Mouse (Mus musculus) CH12F3 (cell line): ENCODE results near the gene Tyk2.

Experiments
- in situ Hi-C: fragments of 300-500 bp; cut with MboI; formaldehyde crosslinking; loops from 2 replicates; pipeline ENCODE4 v1.14.3; 2020; ENCODE audit warnings: low sequenced_read_pairs

Tyk2 gene

GRCm38 (mm10) chr9:21131059-21131956 lies at the start of gene Tyk2:
TSS of gene Tyk2 (minus strand) at chr9:21131243.
- in situ Hi-C loops = no loop called here

- in situ Hi-C loops = no loop called here
These were observed 49.8 kb upstream of the Tyk2 start for GRCm38 (mm10) chr9:21180841-21181240.

GRCm38 (mm10) chr9:21180402-21180801 lies 49.4 kb upstream of the Tyk2 start:
- in situ Hi-C loops = no loop called here

- in situ Hi-C loops = no loop called here
These were observed 41.3 kb upstream of the Tyk2 start for GRCm38 (mm10) chr9:21172364-21172763.

GRCm38 (mm10) chr9:21169157-21169556 lies 38.1 kb upstream of the Tyk2 start:
- in situ Hi-C loops = no loop called here

GRCm38 (mm10) chr9:21168161-21169123 lies 37.4 kb upstream of the Tyk2 start:
- in situ Hi-C loops = no loop called here

GRCm38 (mm10) chr9:21167140-21168097 lies 36.4 kb upstream of the Tyk2 start:
- in situ Hi-C loops = no loop called here

GRCm38 (mm10) chr9:21166516-21166915 lies 35.5 kb upstream of the Tyk2 start:
- in situ Hi-C loops = no loop called here

GRCm38 (mm10) chr9:21165952-21166451 lies 35.0 kb upstream of the Tyk2 start:
- in situ Hi-C loops = no loop called here

- in situ Hi-C loops = no loop called here
These were observed 34.3 kb upstream of the Tyk2 start, which contains the start of gene Pde4a for GRCm38 (mm10) chr9:21165041-21165951. TSS of gene Pde4a (plus strand) at chr9:21165714.

GRCm38 (mm10) chr9:21164072-21164471 lies 33.0 kb upstream of the Tyk2 start:
- in situ Hi-C loops = no loop called here

GRCm38 (mm10) chr9:21163086-21164050 lies 32.3 kb upstream of the Tyk2 start:
- in situ Hi-C loops = no loop called here

GRCm38 (mm10) chr9:21161209-21161909 lies 30.3 kb upstream of the Tyk2 start:
- in situ Hi-C loops = no loop called here

GRCm38 (mm10) chr9:21154787-21155186 lies 23.7 kb upstream of the Tyk2 start:
- in situ Hi-C loops = no loop called here

GRCm38 (mm10) chr9:21153833-21154232 lies 22.8 kb upstream of the Tyk2 start:
- in situ Hi-C loops = no loop called here

- in situ Hi-C loops = no loop called here
These were observed 22.3 kb upstream of the Tyk2 start for GRCm38 (mm10) chr9:21153331-21153730.

GRCm38 (mm10) chr9:21152715-21153114 lies 21.7 kb upstream of the Tyk2 start:
- in situ Hi-C loops = no loop called here
